Mouse (Mus musculus) liver, postnatal 0 days (tissue): Measurements from ENCODE around the gene Slc38a4.

Source experiments
- CTCF ChIP-seq: sonication (generic); IDR thresholded peaks from 2 replicates; pipeline ENCODE4 v1.5.1; 2016; ENCODE audit warnings: antibody characterized with exemption, low read depth
- EP300 ChIP-seq: IDR thresholded peaks from 2 replicates; pipeline ENCODE4 v1.6.1; 2016; ENCODE audit warnings: antibody characterized with exemption, low read depth, mild to moderate bottlenecking

GRCm38 (mm10) chr15:97063211-97063610 lies 7.5 kb upstream of the Slc38a4 start:
- TF ChIP-seq CTCF (no peak), EP300 (no peak)
